Mouse (Mus musculus) heart, postnatal 25 days (tissue): ENCODE measurements around the gene Dctd. TPM values are rescaled to one million over a fixed set of nuclear protein-coding genes. Genes with fewer than 3 reads are reported as not detected.
A peak's percentile ranks its signal among the peaks of the same experiment; 100 is the strongest.

Source experiments
- DNase-seq: peaks from one replicate; pipeline ENCODE4 v3.0.0; 2022; ENCODE audit warnings: low spot score
- intact Hi-C: fragments of 180-260 bp; cut with DNase I; formaldehyde crosslinking; loops from one replicate; pipeline ENCODE4 v1.15.1; 2025
- total RNA-seq, 2 experiments: library from RNA; stranded (reverse); gene quantifications; 2 replicates each; pipeline ENCODE4 v1.2.3; 2021

The Dctd gene
- total RNA-seq, result 1 to 10 TPM; 1.7 to 1.8 TPM

DNA sequence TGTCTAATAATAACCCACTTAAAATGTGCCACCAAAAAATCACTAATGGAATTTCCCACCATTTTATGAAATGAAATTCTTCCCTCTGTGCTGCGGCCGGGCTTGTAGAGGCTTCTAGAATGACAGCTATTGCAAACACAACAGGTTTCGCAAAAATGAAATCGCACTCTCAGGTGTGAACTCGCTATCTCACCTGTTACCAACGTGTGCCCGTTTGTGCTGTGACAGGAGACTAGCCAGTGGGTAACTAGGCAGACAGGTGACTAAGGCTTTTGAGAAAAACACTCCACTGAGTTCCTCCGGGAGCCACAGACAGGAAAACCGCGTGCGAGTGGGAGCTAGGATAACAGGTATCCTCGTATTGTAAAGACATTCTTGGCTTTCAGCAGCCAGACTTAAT lies at the start of gene Dctd:
TSS of gene Dctd (plus strand) at position 301 of the 400 bp plus-strand sequence.
- intact Hi-C loops, result no loop called here

DNA sequence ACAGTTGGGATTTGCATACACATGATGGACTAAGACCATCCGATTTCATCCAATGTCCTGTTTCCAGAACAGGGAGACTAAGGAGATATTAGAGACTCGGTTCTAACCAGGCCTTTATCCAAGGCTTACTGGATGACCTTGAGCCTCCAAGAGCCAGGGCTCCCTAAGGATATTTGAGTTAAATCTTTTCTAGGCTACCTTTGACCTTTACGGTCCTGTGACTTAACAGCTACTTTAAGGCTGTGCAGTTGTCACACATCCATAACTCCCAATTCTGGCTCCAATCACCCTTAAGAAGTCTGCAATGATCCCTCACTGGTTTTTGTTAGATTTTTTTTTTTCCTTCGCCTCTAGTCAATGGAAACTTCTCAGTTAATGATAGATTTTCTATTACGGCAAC lies 45.3 kb upstream of the Dctd start:
- no peak for DNase-seq
- intact Hi-C loops, result no loop called here

More for the DNA sequence above, at the start of gene Dctd:
- DNase-seq, result no peak

DNA sequence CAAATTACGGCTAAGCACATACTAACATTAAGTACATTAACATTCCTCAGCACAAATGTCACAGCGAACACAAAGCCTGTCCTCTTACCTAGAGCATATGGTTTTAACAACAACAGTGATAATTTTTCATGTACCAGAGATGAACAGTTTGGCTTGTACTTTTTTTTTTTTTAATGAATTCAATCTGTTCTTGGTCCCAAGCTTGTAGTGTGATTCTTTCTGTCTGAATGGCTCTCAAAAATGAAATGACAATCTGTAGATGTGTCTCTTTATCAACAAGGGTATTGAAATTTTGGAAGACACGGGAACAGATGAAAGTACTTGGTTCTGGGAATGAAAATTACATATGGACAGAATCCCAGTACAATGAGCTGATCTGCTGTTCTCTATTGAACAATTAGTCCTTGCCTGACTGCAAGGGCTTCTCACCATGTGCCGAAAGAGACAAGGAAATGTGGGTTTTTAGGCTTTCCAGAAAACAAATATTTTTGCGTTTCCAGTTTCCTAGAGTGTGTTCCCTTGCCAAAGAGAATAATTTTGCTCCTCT lies 35.3 kb upstream of the Dctd start:
- intact Hi-C loops, result no loop called here
- no peak for DNase-seq

DNA sequence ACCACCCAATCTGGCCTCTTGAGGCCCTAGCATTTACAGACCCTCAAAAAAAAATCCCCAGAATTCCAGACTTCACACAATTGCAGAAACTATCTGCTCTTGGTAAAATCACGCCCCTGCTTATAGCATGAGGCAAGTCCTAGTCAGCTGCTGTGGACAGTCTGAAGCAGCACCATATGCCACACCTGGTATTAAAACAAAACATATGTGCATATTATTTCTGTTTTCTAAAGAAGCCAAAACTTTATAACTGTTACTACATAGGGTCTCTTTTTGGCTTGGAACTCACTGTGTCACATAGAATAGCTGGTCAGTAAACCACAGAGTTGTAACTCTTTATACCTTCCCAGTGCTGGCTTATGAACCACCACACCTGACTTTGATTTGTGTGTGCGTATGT lies 24.7 kb upstream of the Dctd start:
- DNase-seq, result no peak
- intact Hi-C loops, result no loop called here

DNA sequence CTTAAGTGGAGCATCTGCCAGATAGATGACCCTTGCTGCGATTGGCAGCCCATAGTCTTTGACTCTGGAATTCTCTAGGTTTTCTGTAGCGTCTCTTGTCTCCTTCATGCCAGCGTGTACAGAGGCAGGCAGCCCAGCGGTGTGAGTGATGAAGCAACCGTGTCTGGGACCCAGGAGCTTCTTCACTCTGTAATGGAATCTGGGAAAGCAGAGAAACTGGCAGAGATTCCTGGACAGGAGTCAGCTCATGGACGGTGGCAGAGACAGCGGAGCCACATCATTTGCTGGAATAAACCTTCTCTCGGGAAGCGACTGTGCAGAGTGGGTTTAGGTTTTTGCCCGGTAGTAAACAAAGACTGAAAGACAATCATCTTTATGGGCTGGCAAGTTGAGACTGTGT lies 16.5 kb upstream of the Dctd start:
- intact Hi-C loops, result no loop called here
- DNase-seq, result no peak

DNA sequence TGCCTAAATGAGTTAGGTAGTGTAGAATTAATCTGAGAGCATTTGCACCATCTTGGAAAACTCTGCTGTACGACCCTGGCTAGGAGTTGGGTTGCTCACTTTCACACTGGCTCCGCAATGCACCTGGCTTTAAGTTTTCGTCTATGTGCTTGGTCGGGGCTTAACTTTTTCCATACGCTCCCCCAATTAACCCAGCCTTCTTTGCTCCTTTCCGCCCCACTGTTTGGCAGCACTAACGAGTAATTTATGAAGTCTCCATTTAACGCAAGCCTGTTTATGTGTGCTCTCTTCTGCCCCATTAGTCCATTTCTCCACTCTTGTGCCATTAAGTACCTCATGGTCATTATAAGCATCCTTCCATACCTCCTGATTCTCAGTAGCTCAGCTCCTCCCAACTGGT lies 8.2 kb upstream of the Dctd start:
- intact Hi-C loops, result no loop called here

DNA sequence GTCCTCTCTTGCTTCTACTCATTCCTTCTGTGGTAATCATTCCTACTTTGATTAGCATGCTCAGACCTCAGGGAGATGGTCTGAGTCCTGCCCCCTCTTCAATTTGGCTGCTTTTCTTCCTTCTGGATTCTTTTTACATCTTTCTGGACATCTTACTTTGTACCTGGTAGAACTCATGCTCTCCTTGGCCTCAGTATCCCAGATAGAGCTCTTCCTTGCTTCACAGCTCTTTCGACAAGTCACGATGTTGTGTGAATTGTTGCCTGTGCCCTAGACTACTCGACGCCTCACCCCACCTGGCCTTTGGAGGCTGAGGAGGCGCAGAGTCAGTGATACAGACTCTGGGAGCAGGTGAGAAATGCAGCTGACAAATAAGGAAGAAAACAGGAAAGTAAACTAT lies 3.5 kb upstream of the Dctd start:
- DNase-seq, result no peak
- intact Hi-C loops, result no loop called here

More for the DNA sequence above, 8.2 kb upstream of the Dctd start:
- no peak for DNase-seq

DNA sequence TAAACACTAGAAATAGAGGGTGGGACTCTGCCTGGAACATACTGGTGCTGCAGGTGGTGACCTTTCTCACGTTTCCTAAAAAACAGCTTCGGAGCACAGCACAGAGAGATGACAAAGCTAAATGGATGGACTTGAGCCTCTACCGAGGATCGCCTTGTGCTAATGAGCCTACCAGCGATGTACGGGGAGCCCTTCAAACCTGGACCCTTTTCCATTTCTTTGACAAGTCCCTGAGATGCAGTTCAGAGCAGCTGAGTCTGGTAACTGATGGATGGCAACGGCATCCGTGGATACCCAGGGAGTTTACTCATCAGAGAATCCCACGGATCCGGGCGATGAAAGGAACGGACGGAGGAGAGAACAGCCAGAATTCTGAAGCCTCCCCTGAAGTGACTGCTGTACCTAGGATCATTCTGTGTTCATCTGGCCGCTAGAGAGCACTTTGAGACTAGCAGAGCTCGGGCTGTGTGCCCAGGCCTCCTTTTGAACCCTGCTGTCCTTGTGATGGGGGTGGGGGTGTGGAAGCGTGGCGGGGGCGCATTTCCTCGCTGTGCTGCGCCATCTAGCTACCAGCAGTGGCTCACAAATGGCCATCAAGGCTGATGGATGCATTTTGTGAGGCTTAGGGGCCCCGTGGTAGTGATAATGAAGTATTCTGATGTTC lies 1.6 kb upstream of the Dctd start:
- intact Hi-C loops, result no loop called here
- peak; percentile 7 for DNase-seq

DNA sequence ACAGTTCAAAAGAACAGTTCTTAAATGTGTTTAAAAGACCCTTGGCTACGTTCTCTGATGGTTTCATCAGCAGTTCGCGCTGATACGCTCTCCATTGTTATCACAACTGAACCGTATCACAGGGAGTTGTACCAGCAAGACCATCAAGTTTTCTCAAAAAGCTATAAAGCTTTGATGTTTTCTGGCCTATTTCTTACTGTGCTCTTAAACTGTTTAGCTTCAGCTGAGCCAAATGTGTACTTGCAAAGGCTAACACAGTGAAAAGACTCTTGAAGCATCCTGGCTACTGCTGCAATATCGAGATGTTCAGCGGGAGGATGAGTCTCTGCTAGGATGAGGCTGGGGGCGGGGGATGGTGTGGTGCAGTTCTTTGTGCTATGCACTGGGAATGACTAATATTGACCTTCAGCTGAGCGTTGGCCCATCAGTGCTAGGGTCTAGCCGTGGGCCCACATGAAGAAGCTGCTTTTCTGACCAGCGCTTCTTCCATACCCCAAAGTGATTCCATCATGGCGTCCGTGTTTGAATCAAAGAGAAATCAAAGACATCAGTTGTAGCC lies 732 bp upstream of the Dctd start:
- intact Hi-C loops, result no loop called here
- no peak for DNase-seq

DNA sequence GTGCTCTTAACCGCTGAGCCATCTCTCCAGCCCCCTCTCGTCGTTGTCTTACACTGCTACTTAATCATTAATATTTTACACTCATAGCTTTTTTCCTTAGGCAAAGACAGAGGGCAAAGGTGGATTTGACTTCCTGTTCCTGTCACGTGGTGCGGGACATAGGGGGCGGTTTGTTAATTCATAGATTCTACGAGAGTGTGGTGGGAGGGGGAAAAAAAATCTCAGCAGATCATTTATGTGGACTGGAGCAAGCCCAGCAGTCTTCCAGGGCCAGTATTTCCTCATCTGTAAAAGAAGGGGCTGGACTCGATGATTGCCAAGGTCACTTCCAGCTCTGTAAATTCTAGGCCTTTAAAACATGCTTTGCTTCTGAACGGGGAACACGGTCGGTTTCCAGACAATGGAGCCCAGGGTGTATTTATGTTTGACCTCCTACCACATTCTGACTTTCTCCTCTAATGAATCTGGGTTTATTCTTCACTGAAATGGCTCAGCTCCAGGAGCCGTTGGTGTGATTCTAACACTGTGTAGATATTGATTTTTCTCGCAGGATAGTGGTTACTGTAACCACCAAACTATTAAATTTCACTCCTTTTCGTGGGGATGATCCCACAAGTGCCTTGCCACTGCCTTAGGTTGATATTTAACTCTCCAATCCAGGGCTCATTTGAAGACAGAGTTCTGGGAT lies 1.4 kb downstream of the Dctd start:
- no peak for DNase-seq
- intact Hi-C loops, result no loop called here

DNA sequence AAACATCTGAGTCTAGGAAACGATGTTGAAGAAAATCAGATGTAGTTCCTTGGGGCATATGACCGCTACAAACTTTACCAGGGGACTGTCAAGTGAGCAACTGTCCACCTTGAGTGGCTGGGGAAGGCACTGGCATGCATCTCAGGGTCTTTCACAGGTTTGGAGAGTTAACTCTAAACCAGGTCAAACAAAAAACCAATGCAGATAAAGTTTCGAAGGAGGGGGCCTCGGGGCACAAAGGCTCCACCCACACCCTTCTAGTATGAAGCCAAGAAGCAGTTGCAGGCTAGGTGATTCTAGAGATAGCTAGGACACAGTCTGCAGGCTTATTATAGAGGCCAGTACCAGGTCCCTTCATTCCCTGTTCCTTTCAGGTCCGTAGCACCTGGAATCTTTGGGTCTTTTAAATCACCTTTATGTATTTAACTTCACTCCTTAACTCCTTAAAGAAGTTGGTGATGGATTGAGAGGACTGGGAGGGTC lies 10.5 kb downstream of the Dctd start:
- no peak for DNase-seq
- intact Hi-C loops, result no loop called here

DNA sequence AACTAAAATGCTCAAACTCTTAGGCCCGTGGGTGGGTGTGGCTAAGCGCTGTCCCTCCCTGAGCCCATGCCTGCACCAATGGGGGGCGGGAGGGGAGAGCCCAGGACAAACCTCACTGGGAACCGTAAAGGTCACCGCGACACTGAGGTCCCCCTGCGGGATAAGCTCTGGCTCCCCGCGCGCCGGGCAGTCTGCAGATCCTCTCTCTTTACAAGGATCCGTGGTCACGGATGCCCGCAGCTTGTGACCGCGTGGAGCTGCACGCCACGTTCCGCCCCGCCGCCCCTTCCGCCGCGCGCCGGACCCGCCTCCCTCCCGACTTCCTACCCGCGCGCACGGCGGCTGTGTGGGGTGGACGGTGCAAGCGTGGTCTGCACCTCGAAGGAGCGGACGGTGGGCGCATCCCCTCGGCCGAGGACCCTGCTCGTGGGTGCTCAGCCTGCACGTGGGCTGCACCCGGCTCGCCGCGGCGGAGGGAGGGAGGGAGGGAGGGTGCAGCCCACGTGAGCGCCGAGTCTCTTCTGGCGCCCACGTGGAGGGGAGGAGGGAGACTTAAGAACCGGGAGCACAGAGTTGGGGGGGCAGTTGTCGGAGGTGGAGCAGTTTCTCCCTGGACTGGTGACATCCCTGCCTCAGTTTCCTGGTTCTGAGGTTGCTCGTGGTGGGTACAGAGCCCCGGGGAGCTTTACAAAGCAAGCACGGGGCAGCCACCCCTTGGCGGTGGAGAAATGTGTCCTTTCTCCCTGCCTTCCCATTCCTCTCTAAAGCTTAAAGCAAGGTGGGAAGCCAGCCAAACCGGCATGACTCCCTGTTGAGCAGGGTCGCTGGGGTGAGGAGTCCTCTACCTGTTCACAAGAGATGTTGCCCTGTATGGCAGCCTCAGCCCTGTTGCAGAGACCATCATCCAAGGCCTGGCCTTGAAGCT lies 11.2 kb downstream of the Dctd start:
- peak; percentile 24 for DNase-seq
- intact Hi-C loops, result no loop called here

DNA sequence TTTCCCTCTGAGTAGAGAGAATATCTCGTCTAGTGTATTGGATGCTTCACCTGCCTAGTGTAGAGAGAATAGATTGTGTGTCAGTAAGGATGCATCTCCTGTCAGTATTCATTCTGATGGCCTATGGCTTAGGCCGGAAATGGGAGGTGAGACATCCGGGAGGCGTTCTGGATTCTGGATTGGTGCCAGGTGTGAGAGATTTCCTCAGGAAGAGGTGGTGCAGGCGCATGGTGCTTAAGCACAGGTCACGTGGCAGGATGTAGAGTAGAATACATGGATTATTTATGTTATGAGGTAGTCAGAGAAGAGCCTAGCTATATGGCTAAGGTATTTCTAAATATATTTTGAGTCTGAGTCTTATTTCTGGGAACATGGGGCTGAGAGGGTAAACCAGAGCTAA lies 15.7 kb downstream of the Dctd start:
- peak; percentile 11 for DNase-seq
- intact Hi-C loops, result no loop called here

DNA sequence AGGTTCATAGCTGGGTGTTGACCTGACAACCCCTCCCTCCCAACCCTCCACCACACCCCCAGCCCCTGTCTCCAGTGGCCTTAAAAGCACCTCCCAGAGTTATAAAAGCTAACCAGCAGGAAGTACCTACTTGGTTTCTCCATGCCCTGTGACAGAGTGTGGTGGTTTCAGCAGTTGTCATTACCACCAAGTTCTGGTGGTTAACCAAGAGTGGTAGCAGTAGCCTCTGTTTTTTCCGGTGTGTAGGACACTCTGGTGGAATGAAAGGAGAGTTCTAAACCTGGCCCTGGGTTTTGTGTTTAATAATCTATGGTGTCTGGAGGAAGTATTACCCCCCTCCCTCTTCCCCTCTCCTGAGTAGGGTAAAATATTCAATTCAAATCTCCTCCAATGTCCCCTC lies 24.1 kb downstream of the Dctd start:
- intact Hi-C loops, result no loop called here
- DNase-seq, result no peak

DNA sequence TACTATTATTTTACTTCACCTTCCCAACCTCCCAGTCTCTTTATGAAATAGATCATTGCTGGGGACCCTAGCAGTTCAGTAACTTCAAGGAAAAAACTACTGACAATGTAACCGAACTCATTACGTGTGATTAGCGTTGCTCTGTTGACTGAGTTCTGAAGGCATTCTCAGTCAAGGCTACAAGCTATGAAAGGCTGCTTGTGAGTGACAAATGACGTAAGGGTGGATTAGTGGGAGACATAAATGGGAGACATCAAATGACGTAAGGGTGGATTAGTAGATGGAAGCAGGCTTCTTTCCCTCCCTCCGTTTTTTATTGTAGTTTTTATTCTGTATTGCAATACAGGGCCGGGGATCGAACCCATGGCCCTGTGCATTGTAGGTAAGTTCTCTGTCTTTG lies 26.0 kb downstream of the Dctd start:
- intact Hi-C loops, result no loop called here
- DNase-seq, result no peak

DNA sequence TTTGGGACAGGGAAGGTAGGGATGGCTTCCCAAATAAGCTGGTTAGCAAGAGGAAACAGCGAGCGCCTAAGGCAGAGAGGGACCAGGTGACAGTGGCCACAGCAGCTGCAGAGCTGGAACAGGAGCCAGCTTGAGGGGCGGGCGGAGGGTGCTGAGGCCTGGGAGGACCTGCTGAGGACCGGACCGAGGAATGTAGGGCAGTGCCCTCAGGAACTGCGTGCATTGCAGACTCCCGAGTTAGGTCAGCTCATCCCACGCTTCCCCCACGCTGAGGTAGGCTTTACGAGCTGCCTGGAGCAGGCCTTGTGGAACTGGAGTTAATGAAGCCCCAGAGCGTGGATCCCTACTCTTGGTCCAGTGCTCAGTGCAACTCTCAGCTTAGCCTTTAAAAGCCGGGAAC lies 28.1 kb downstream of the Dctd start:
- intact Hi-C loops, result no loop called here
- DNase-seq, result no peak

DNA sequence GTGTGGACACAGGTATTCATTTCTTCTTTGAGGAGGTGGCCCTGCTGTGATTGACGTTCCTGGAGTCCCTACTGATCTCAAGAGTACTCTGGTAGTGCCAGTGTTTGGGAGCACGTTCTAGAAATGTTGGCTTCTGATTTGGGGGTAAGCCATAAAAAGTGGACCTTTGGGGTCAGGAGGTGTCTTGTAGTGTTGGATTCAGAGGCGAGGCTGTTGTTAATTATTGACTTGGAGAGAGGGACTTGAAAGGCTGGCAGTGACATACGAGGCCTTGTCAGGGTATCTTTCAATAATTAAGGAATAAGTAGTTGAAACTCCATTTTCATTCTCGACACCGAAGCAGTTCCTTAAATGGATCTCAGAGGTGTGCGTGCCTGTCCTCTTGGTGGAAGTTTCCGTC lies 31.4 kb downstream of the Dctd start:
- no peak for DNase-seq
- intact Hi-C loops, result no loop called here

DNA sequence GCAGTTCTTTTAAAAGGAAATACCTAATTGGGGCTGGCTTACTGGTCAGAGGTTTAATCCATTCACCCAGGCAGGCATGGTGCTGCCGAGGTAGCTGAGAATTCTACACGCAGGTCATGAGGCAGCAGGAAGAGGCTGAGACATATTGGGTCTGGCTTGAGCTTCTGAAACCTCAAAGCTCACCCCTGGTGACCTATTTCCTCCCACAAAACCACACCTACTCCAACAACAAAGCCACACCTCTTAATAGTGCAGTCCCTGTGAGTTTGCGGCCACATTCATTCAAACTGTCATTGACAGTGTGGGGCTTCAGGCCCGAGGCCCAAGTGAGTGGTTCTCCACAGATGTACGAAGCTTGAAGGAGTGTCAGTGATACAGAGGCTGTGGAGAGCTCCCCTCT lies 34.4 kb downstream of the Dctd start:
- DNase-seq, result no peak
- intact Hi-C loops, result no loop called here

DNA sequence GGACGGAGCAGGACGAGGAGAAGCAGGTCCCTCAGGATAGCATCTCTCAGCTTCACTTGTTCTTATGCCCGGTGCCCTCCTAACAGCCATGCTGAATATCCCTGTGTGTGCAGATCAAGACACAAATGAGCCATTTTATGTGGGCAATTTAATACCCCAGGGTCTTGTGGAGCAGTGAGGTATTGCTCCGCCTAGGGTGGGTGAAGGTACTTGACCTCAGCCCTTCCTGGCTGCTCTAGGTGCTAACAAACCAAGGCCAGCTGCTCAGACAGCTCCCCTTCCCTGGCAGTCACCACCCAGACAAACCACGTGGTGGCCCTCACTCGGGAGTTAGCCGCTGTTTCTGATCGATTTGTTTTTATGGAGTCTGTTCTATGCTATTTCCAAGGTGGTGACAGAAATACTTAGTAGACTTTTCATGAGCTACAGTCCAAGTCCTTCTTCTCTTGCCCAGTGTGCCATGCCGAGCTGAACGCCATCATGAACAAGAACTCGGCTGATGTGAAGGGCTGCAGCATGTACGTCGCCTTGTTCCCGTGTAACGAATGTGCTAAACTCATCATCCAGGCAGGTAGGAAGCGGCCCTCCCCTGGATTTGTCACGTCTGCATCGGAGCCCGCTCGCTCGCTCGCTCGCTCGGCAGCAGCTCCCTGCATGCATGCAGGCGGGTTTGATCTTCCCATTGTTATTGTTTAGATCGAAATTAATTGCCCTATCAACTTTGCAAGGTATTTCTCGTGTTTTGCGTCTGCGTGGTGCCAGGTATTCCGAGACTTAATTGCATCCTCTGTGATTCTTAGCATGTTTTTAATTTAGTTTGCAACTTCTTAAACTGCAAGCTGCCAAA lies 38.1 kb downstream of the Dctd start:
- DNase-seq, result no peak
- intact Hi-C loops, result no loop called here

DNA sequence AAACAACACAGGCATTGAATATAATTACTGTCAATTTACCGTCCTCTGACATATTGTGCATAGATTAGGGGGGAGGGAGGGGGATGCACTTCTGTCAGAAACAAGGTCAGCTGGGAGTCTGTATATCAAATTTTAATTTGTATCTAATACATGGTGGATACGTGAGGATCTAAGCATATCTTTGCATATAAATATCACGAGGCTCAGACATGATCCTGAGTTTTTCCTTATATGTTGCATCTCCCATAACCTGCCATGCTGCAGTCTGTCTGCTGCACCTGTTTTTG lies 38.7 kb downstream of the Dctd start:
- no peak for DNase-seq
- intact Hi-C loops, result no loop called here
